Mouse (Mus musculus) monocyte, adult 5-6 weeks (primary cell): ENCODE results near the gene Nxf3. TPM values are rescaled to one million over a fixed set of nuclear protein-coding genes. Genes with fewer than 3 reads are reported as not detected.
"Not testable (repeated sequence)": the region's sequence is repeated elsewhere in the genome, so short reads cannot be mapped to it uniquely, and the experiment has no call there.

Experiments used
- ATAC-seq: fragments of 153-309, 156-312 bp; replicated peaks from 2 replicates; pipeline ENCODE4 v1.8.0; 2017; ENCODE audit warnings: mild to moderate bottlenecking; ENCODE audit not compliant: low TSS enrichment, insufficient number of reproducible peaks, severe bottlenecking, poor library complexity, low FRiP score
- total RNA-seq: library from RNA; stranded (forward); fragments of 200-1000, 200-491, 200-594 nt; gene quantifications from 3 replicates; pipeline ENCODE4 v1.2.3, GENCODE M21; 2017

Gene Nxf3
- not detected in 3 replicates for total RNA-seq

- ATAC-seq, result no peak
Measured at GRCm38 (mm10) chrX:136085155-136085554, at the start of gene Nxf3. TSS of gene Nxf3 (minus strand) at chrX:136085255.

- no peak for ATAC-seq
Measured at GRCm38 (mm10) chrX:136127744-136128064, 42.6 kb upstream of the Nxf3 start.

GRCm38 (mm10) chrX:136127038-136127743 lies 42.1 kb upstream of the Nxf3 start:
- no peak for ATAC-seq

GRCm38 (mm10) chrX:136115419-136115961 lies 30.4 kb upstream of the Nxf3 start:
- no peak for ATAC-seq

GRCm38 (mm10) chrX:136115015-136115414 lies 30.0 kb upstream of the Nxf3 start:
- ATAC-seq, result no peak

GRCm38 (mm10) chrX:136107942-136108341 lies 22.9 kb upstream of the Nxf3 start:
- no peak for ATAC-seq

GRCm38 (mm10) chrX:136104724-136105088 lies 19.7 kb upstream of the Nxf3 start:
- ATAC-seq, result no peak

GRCm38 (mm10) chrX:136104046-136104723 lies 19.1 kb upstream of the Nxf3 start:
- no peak for ATAC-seq

- ATAC-seq, result no peak
Measured at GRCm38 (mm10) chrX:136094421-136094820, 9.4 kb upstream of the Nxf3 start.

- ATAC-seq, result no peak
Measured at GRCm38 (mm10) chrX:136092497-136093279, 7.6 kb upstream of the Nxf3 start.

- ATAC-seq, result 0 out of 2 replicates have a peak, but pooled peaks have one; percentile 22
Measured at GRCm38 (mm10) chrX:136068020-136068419, 17.0 kb downstream of the Nxf3 start, which contains the start of gene Bex2. TSS of gene Bex2 (minus strand) at chrX:136068236.

- not testable (repeated sequence) for ATAC-seq
Measured at GRCm38 (mm10) chrX:136067201-136067991, 17.7 kb downstream of the Nxf3 start.

GRCm38 (mm10) chrX:136060698-136061097 lies 24.4 kb downstream of the Nxf3 start:
- ATAC-seq, result no peak

- no peak for ATAC-seq
Measured at GRCm38 (mm10) chrX:136051219-136051618, 33.8 kb downstream of the Nxf3 start.

GRCm38 (mm10) chrX:136047528-136047927 lies 37.5 kb downstream of the Nxf3 start:
- ATAC-seq, result no peak

- no peak for ATAC-seq
Measured at GRCm38 (mm10) chrX:136043726-136044125, 41.3 kb downstream of the Nxf3 start.

GRCm38 (mm10) chrX:136032799-136033763 lies 52.0 kb downstream of the Nxf3 start, which contains the start of gene Arxes1:
TSS of gene Arxes1 (plus strand) at chrX:136033367.
- not testable (repeated sequence) for ATAC-seq
